Mouse (Mus musculus): ENCODE results near the gene Irgq. TPM values are rescaled to one million over a fixed set of nuclear protein-coding genes. Genes with fewer than 3 reads are reported as not detected.

The Irgq gene
- polyA plus RNA-seq, 1 experiment, result 17.4 TPM

DNA sequence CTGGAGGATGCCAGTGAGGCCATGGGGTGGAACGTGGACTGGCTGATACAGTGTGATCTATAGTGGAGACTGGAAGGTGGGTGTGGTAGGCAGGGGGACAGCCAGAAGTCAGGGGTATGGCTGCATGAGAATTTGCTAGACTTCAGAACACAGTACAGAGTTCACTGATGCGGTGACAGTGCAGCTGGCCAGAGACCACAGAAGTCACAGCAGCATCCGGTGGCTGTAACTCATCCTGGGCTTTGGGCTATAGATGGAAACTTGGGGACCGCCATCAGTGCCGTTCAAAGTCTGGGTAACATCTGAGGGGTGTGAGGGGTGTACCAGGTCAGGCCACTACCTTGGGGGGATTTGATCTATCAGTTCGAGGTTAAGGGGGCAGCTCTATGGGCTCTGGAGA lies 6.8 kb upstream of the Irgq start:
- H3ac ChIP-seq (ENCODE audit: control insufficient read depth, insufficient read length), result no peak overlapping the region
- H3K4me2 ChIP-seq (ENCODE audit: low read depth), result no peak overlapping the region
- no peak overlapping the region for H3K4me3 ChIP-seq
- no peaks in the 10 kb centered on the region for H3K27me3 ChIP-seq (ENCODE audit: control insufficient read depth, insufficient read depth, insufficient read length)
- no peaks in the 10 kb centered on the region for H3K79me2 ChIP-seq (ENCODE audit: control insufficient read depth, insufficient read depth)
- no peak for TF ChIP-seq E2F4 (IDR thresholded peaks at IDR 0.05; ENCODE audit: insufficient read depth)
- no peak for TF ChIP-seq POLR2A (IDR thresholded peaks at IDR 0.05; ENCODE audit: insufficient read length, low read depth)
- no peak for TF ChIP-seq TCF12 (IDR thresholded peaks at IDR 0.05; ENCODE audit: insufficient read depth, poor library complexity, severe bottlenecking)
- no peak for TF ChIP-seq USF1 (IDR thresholded peaks at IDR 0.05; ENCODE audit: low read depth)
- TF ChIP-seq MYOG (IDR thresholded peaks at IDR 0.05; ENCODE audit: control insufficient read depth in 1 of 3, insufficient read depth in 1 of 3, insufficient read length in 2 of 3, low read depth in 2 of 3), result no peak
- no peak for TF ChIP-seq MAX (IDR thresholded peaks at IDR 0.05; ENCODE audit: low read depth)
- no peak for TF ChIP-seq TCF3 (IDR thresholded peaks at IDR 0.05; ENCODE audit: insufficient read length, low read depth)
- no peak for TF ChIP-seq CEBPB (IDR thresholded peaks at IDR 0.05; ENCODE audit: insufficient read depth, poor library complexity, severe bottlenecking)
- no peak for TF ChIP-seq MYOD1 (IDR thresholded peaks at IDR 0.05; ENCODE audit: control insufficient read depth in 1 of 3, insufficient read length in 2 of 3, low read depth in 2 of 3)
- no peak for TF ChIP-seq SRF (IDR thresholded peaks at IDR 0.05; ENCODE audit: control insufficient read depth, insufficient read length, low read depth)
- no peak for TF ChIP-seq POLR2AphosphoS2 (IDR thresholded peaks at IDR 0.05; ENCODE audit: insufficient read length, low read depth)
- TF ChIP-seq REST (IDR thresholded peaks at IDR 0.05; ENCODE audit: insufficient read depth, insufficient read length), result no peak
- H3K36me3 ChIP-seq (ENCODE audit: control insufficient read depth, insufficient read depth), result no peaks in the 10 kb centered on the region

DNA sequence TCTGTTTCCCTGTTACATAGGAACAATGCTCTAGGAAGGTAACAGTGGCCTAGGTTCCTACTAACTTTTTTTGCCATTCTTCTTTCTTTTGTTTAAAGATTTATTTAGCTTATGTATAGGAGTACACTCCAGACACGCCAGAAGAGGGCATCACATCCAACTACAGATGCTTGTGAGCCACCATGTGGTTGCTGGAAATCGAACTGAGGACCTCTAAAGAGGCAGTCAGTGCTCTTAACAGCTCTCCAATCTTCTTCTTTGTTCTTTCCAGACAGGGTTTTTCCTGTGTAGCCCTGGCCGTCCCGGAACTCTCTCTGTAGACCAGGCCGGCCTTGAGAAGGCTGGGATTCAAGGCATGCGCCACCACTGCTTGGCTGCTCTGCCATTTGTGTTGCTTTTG lies 5.5 kb upstream of the Irgq start:
- no peak overlapping the region for H3K4me2 ChIP-seq (ENCODE audit: low read depth)
- no peaks in the 10 kb centered on the region for H3K27me3 ChIP-seq (ENCODE audit: control insufficient read depth, insufficient read depth, insufficient read length)
- H3K36me3 ChIP-seq (ENCODE audit: control insufficient read depth, insufficient read depth), result no peaks in the 10 kb centered on the region
- H3ac ChIP-seq (ENCODE audit: control insufficient read depth, insufficient read length), result no peak overlapping the region
- H3K4me3 ChIP-seq, result no peak overlapping the region
- TF ChIP-seq MAX (IDR thresholded peaks at IDR 0.05; ENCODE audit: low read depth) (no peak), POLR2A (IDR thresholded peaks at IDR 0.05; ENCODE audit: insufficient read length, low read depth) (no peak), TCF12 (IDR thresholded peaks at IDR 0.05; ENCODE audit: insufficient read depth, poor library complexity, severe bottlenecking) (no peak), USF1 (IDR thresholded peaks at IDR 0.05; ENCODE audit: low read depth) (no peak), E2F4 (IDR thresholded peaks at IDR 0.05; ENCODE audit: insufficient read depth) (no peak), MYOG (IDR thresholded peaks at IDR 0.05; ENCODE audit: control insufficient read depth in 1 of 3, insufficient read depth in 1 of 3, insufficient read length in 2 of 3, low read depth in 2 of 3) (no peak), MYOD1 (IDR thresholded peaks at IDR 0.05; ENCODE audit: control insufficient read depth in 1 of 3, insufficient read length in 2 of 3, low read depth in 2 of 3) (no peak), SRF (IDR thresholded peaks at IDR 0.05; ENCODE audit: control insufficient read depth, insufficient read length, low read depth) (no peak), REST (IDR thresholded peaks at IDR 0.05; ENCODE audit: insufficient read depth, insufficient read length) (no peak), TCF3 (IDR thresholded peaks at IDR 0.05; ENCODE audit: insufficient read length, low read depth) (no peak), CEBPB (IDR thresholded peaks at IDR 0.05; ENCODE audit: insufficient read depth, poor library complexity, severe bottlenecking) (no peak), POLR2AphosphoS2 (IDR thresholded peaks at IDR 0.05; ENCODE audit: insufficient read length, low read depth) (no peak)
- H3K79me2 ChIP-seq (ENCODE audit: control insufficient read depth, insufficient read depth), result no peaks in the 10 kb centered on the region

DNA sequence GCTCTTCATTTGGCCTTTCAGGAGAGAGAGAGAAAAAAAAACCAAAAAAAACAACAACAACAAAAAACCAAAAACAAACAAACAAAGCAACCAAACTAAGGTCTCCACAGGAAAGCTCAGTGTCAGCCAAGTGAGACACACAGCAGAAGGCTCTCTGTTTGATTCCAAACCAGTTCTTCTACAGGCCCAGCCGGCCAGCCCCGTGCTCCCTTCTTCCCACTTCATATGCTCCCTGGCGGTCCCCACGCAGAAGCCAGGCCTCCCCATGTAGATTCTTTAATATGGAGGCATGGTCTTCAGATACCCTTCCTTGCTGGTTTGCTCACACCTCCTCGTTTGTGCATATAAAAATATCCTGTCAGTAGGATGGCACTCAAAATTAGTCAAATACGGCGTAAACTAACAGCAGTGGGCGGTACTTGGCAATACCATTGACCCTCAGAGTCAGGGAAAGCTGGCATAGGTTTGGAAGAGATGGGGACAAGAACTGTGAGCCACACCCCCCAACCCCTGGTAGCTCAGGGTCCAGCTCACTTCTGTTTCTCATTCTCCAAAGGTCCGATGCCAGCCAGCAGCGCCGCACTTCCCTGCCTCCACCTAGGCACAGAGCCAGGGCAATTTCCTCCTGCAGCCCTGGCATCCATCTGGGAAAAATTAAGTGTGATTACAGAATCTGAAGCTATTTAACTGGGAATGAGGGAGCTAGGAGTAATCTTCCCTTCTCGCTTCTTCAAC lies 4.6 kb upstream of the Irgq start:
- Histone ChIP-seq H3ac (ENCODE audit: control insufficient read depth, insufficient read length) (no peak overlapping the region), H3K27me3 (ENCODE audit: control insufficient read depth, insufficient read depth, insufficient read length) (no peaks in the 10 kb centered on the region), H3K79me2 (ENCODE audit: control insufficient read depth, insufficient read depth) (no peaks in the 10 kb centered on the region), H3K36me3 (ENCODE audit: control insufficient read depth, insufficient read depth) (no peaks in the 10 kb centered on the region), H3K4me3 (no peak overlapping the region), H3K4me2 (ENCODE audit: low read depth) (no peak overlapping the region)
- TF ChIP-seq MYOG (IDR thresholded peaks at IDR 0.05; ENCODE audit: control insufficient read depth in 1 of 3, insufficient read depth in 1 of 3, insufficient read length in 2 of 3, low read depth in 2 of 3) (no peak), SRF (IDR thresholded peaks at IDR 0.05; ENCODE audit: control insufficient read depth, insufficient read length, low read depth) (no peak), TCF12 (IDR thresholded peaks at IDR 0.05; ENCODE audit: insufficient read depth, poor library complexity, severe bottlenecking) (no peak), POLR2A (IDR thresholded peaks at IDR 0.05; ENCODE audit: insufficient read length, low read depth) (no peak)

DNA sequence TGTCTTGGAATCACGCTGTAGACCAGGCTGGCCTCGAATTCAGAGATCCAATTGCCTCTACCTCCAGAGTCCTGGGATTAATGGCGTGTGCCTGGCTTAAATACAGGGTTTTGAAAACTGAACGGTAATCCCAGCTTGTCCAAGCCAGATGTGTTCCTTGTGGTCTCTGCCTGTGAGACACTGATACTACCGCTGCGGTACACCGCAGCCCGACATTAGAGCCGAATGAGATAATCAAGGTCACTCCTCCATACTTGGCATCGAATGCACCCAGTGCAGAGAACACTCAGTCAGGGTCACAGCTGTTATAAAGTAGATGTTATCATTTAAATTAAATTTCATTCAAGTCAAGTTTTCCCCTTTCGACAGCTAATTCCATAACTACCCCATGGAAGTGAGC lies 1.6 kb upstream of the Irgq start:
- Histone ChIP-seq H3K4me3 (peak overlapping the region; percentile 96), H3K4me2 (ENCODE audit: low read depth) (no peak overlapping the region), H3K79me2 (ENCODE audit: control insufficient read depth, insufficient read depth) (no peaks in the 10 kb centered on the region), H3K36me3 (ENCODE audit: control insufficient read depth, insufficient read depth) (no peaks in the 10 kb centered on the region), H3K27me3 (ENCODE audit: control insufficient read depth, insufficient read depth, insufficient read length) (no peaks in the 10 kb centered on the region), H3ac (ENCODE audit: control insufficient read depth, insufficient read length) (no peak overlapping the region)
- TF ChIP-seq REST (IDR thresholded peaks at IDR 0.05; ENCODE audit: insufficient read depth, insufficient read length) (no peak), POLR2AphosphoS2 (IDR thresholded peaks at IDR 0.05; ENCODE audit: insufficient read length, low read depth) (no peak), CEBPB (IDR thresholded peaks at IDR 0.05; ENCODE audit: insufficient read depth, poor library complexity, severe bottlenecking) (no peak), TCF12 (IDR thresholded peaks at IDR 0.05; ENCODE audit: insufficient read depth, poor library complexity, severe bottlenecking) (no peak), MYOG (IDR thresholded peaks at IDR 0.05; ENCODE audit: control insufficient read depth in 1 of 3, insufficient read depth in 1 of 3, insufficient read length in 2 of 3, low read depth in 2 of 3) (no peak), POLR2A (IDR thresholded peaks at IDR 0.05; ENCODE audit: insufficient read length, low read depth) (no peak), MAX (IDR thresholded peaks at IDR 0.05; ENCODE audit: low read depth) (no peak), USF1 (IDR thresholded peaks at IDR 0.05; ENCODE audit: low read depth) (no peak), TCF3 (IDR thresholded peaks at IDR 0.05; ENCODE audit: insufficient read length, low read depth) (no peak), MYOD1 (IDR thresholded peaks at IDR 0.05; ENCODE audit: control insufficient read depth in 1 of 3, insufficient read length in 2 of 3, low read depth in 2 of 3) (no peak), SRF (IDR thresholded peaks at IDR 0.05; ENCODE audit: control insufficient read depth, insufficient read length, low read depth) (no peak), E2F4 (IDR thresholded peaks at IDR 0.05; ENCODE audit: insufficient read depth) (no peak)

Data from myocyte (in vitro differentiated cells).